ENCODE assay signal across 8 mouse cellular contexts in genomic region chr11:113811546-113812339, GRCm38 (mm10).
A peak's percentile ranks its signal among the peaks of the same experiment; 100 is the strongest.
DNase-seq lines count a peak whose midpoint lies in the region; ATAC-seq and TF ChIP-seq lines count a peak whose summit lies in the region.

No protein-coding gene starts in this region.

- H3K27me3 ChIP-seq in forebrain, embryonic 13.5 days = no peaks in the 10 kb centered on the region
- H3K27me3 ChIP-seq in forebrain, embryonic 11.5 days (ENCODE audit: control insufficient read depth, insufficient read depth, low read length) = no peaks in the 10 kb centered on the region
- H3K27me3 ChIP-seq in limb, embryonic 10.5 days (ENCODE audit: low read depth, poor library complexity, severe bottlenecking) = no peaks in the 10 kb centered on the region

- no peaks in the 10 kb centered on the region for H3K9me3 ChIP-seq in forebrain, embryonic 13.5 days (replicated peaks)
- H3K9me3 ChIP-seq in forebrain, embryonic 11.5 days (ENCODE audit: control insufficient read depth, low read length) = no peaks in the 10 kb centered on the region
- H3K9me3 ChIP-seq in limb, embryonic 10.5 days (replicated peaks) = no peaks in the 10 kb centered on the region

- H3K4me1 ChIP-seq in forebrain, embryonic 13.5 days = peaks cover 17% of the 10 kb centered on the region
- H3K4me1 ChIP-seq in forebrain, embryonic 11.5 days (replicated peaks; ENCODE audit: control insufficient read depth, insufficient read depth, low read length) = peaks cover 19% of the 10 kb centered on the region
- peaks cover 28% of the 10 kb centered on the region for H3K4me1 ChIP-seq in limb, embryonic 10.5 days

- H3K4me2 ChIP-seq in forebrain, embryonic 13.5 days = no peak overlapping the region
- H3K4me2 ChIP-seq in forebrain, embryonic 11.5 days (ENCODE audit: low read depth, low read length, severe bottlenecking) = no peak overlapping the region

- peak; percentile 13 for TF ChIP-seq CTCF in layer of hippocampus, adult 2 months (conservative IDR thresholded peaks at IDR 0.05)

- H3K36me3 ChIP-seq in forebrain, embryonic 13.5 days (ENCODE audit: poor library complexity, severe bottlenecking) = no peaks in the 10 kb centered on the region
- H3K36me3 ChIP-seq in forebrain, embryonic 11.5 days (ENCODE audit: control insufficient read depth, insufficient read depth, low read length) = no peaks in the 10 kb centered on the region
- H3K36me3 ChIP-seq in limb, embryonic 10.5 days = no peaks in the 10 kb centered on the region

- H3K4me3 ChIP-seq in forebrain, embryonic 13.5 days = no peak overlapping the region
- no peak overlapping the region for H3K4me3 ChIP-seq in forebrain, embryonic 11.5 days (ENCODE audit: low read depth, low read length)
- no peak overlapping the region; the same call in 1 of the 2 replicates for H3K4me3 ChIP-seq in layer of hippocampus, adult 2 months
- H3K4me3 ChIP-seq in limb, embryonic 10.5 days = no peak overlapping the region

- 0 out of 2 replicates have a peak, but pooled peaks have one; percentile 9 for ATAC-seq in forebrain, embryonic 13.5 days
- ATAC-seq in forebrain, embryonic 11.5 days (replicated peaks; ENCODE audit: low FRiP score) = no peak

- no peak overlapping the region for H3K9ac ChIP-seq in forebrain, embryonic 13.5 days
- H3K9ac ChIP-seq in forebrain, embryonic 11.5 days (ENCODE audit: low read length) = no peak overlapping the region

- DNase-seq in forebrain, embryonic 11.5 days (ENCODE audit: low spot score) = no peak
- DNase-seq in layer of hippocampus, adult 2 months (ENCODE audit: low spot score in 2 of 2) = no peak
- DNase-seq in layer of hippocampus, adult 18-20 months (ENCODE audit: low spot score in 2 of 2) = no peak
- DNase-seq in R1 (ENCODE audit: low read depth, low spot score) = peak; percentile 24
- no peak for DNase-seq in limb, embryonic 10.5 days (ENCODE audit: low spot score)
- no peak for DNase-seq in cerebellum, postnatal 10 days
- DNase-seq in kidney, postnatal 36 days = no peak

- 64% methylated on average over 20 of the region's 20 CpGs for WGBS in forebrain, embryonic 13.5 days
- WGBS in forebrain, embryonic 11.5 days = 64% methylated on average over 20 of the region's 20 CpGs
- 61% methylated on average over 20 of the region's 20 CpGs for WGBS in limb, embryonic 10.5 days

- H3K27ac ChIP-seq in forebrain, embryonic 13.5 days = no peak overlapping the region
- no peak overlapping the region for H3K27ac ChIP-seq in forebrain, embryonic 11.5 days (ENCODE audit: low read depth, low read length)
- no peak overlapping the region for H3K27ac ChIP-seq in layer of hippocampus, adult 2 months
- peak overlapping the region; percentile 61; the same call in 1 of the 2 replicates for H3K27ac ChIP-seq in limb, embryonic 10.5 days
